Mouse (Mus musculus): ENCODE data around the gene AW822073. TPM values are rescaled to one million over a fixed set of nuclear protein-coding genes. Genes with fewer than 3 reads are reported as not detected.
"Not testable (repeated sequence)": the region's sequence is repeated elsewhere in the genome, so short reads cannot be mapped to it uniquely, and the experiment has no call there.

AW822073 gene
- total RNA-seq, 2 experiments from 2014 or later: not detected

DNA sequence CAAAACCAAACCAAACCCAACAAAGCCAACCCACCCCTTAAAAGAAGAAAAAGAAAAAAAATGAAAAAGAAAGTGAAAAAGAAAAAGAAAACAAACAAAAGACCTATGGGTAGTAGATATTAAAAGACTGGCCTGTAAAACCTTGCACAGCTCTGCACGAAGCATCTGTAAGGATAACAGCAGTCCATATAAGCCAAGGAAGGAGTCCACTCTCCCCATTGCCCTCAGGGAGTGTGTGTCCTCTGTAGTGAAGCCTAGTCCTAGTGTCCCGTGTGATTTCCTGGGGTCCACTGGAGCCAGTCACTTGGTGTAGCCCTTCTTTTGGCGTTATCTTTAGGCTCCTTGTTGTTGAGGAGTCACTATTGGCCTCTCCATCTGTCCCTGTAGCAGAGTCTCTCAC is 5.3 kb upstream of the AW822073 start:
- DNase-seq (ENCODE audit: extremely low spot score in 1 of 2, low spot score in 2 of 2); H3K27ac ChIP-seq; H3K4me3 ChIP-seq: not testable (repeated sequence)
- intact Hi-C loops (cut with DNase I): loop anchor here (5.0 kb wide), 1 partner anchor 793 kb away; no protein-coding TSS in a partner anchor

DNA sequence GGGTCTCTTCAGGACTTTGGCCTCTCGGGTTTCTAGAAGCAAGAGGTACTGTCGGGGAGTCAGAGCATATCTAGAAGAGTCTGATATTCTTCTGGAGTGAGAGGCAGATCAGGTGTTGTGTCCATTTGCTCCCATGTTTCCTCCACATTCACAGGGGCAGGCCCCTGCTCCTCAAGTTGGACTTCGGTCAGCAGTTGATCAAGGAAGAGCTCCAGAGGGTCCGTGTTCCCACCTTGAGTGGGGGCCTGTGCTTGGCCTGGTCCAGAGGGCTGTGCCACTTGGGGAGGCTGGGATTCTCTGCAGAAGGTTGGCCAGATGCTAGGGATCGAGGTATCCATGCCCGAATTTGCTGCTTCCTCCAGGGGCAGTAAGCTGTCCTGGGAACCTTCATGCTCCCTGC is 3.1 kb upstream of the AW822073 start:
- intact Hi-C loops (cut with DNase I); H3K4me3 ChIP-seq; H3K27ac ChIP-seq: not testable (repeated sequence)
- peak in 1 of 2 experiments; percentile 45 for DNase-seq (ENCODE audit: extremely low spot score in 1 of 2, low spot score in 2 of 2)

DNA sequence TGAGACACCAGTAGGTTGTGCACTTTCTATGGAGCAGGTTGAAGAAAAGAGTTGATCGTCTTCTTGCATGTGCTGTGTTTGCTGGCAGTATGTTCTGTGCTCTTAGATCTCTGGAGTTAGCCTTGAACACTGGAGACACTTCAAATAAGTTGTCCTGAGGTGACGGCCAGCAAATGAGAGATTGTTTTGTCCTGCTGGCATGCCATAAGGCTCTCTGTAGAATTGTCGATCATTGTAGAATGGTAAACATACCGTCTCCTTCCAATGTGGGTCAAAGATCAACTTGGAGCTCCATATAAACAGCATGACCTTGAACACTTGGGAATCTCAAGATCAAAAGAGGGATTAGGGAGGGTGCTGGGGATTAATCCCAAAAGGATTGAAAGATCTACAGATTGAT is 1.6 kb upstream of the AW822073 start:
- intact Hi-C loops (cut with DNase I); H3K27ac ChIP-seq: not testable (repeated sequence)

DNA sequence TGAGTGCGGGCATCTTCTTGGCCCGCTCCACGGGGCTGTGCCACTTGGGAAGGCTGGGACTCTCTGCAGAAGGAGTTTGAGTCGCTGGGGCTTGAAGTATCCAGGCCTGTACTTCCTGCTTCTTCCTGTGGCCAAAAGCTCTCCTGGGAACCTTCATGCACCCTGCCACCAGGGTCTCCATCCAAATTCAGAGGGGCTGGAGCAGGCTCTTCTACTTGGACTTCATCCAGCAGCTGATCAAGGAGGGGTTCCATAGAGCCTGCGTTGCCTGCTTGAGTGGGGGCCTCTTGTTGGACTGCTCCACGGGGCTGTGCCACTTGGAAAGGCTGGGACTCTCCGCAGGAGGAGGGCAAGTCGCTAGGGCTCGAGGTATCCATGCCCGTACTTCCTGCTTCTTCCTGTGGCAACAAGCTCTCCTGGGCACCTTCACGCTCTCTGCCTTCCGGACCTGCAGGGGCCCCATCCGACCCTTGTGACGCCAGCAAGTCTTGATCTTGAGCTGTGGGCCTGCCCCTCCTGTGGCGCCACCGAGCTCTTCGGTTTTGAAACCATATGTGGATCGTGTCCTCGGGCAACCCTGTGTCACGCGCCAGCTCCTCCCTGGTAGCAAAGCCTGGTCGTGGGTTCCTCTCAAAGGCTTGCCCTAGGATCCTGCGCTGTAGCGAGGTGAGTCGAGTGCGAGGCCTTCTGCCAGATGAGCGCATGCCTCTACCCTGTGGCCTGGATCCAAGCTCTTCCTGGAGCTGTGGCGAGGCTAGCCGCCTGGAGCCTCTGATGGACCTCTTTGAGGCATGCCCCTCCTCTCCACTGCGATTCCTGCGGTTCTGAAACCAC is 541 bp downstream of the AW822073 start:
- intact Hi-C loops (cut with DNase I); H3K4me3 ChIP-seq; H3K27ac ChIP-seq: not testable (repeated sequence)
- peak; percentile 70 to 82 for DNase-seq (ENCODE audit: extremely low spot score in 1 of 2, low spot score in 2 of 2)

More for the DNA sequence above, 1.6 kb upstream of the AW822073 start:
- H3K4me3 ChIP-seq; DNase-seq (ENCODE audit: extremely low spot score in 1 of 2, low spot score in 2 of 2): not testable (repeated sequence)

DNA sequence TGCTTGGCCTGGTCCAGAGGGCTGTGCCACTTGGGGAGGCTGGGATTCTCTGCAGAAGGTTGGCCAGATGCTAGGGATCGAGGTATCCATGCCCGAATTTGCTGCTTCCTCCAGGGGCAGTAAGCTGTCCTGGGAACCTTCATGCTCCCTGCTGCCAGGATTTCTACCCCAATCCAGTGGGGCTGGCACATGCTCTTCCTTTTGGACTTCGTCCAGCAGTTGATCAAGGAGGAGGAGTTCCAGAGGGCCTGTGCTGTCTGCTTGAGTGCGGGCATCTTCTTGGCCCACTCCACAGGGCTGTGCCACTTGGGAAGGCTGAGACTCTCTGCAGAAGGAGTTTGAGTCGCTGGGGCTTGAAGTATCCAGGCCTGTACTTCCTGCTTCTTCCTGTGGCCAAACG is 1.6 kb downstream of the AW822073 start:
- H3K4me3 ChIP-seq; intact Hi-C loops (cut with DNase I); H3K27ac ChIP-seq; DNase-seq (ENCODE audit: extremely low spot score in 1 of 2, low spot score in 2 of 2): not testable (repeated sequence)

DNA sequence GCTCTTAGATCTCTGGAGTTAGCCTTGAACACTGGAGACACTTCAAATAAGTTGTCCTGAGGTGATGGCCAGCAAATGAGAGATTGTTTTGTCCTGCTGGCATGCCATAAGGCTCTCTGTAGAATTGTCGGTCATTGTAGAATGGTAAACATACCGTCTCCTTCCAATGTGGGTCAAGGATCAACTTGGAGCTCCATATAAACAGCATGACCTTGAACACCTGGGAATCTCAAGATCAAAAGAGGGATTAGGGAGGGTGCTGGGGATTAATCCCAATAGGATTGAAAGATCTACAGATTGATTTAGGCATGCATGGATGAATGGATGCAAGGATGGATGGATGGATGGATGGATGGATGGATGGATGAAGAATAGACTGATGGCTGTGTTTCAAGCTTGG is 3.2 kb downstream of the AW822073 start:
- intact Hi-C loops (cut with DNase I); DNase-seq (ENCODE audit: extremely low spot score in 1 of 2, low spot score in 2 of 2); H3K4me3 ChIP-seq; H3K27ac ChIP-seq: not testable (repeated sequence)

DNA sequence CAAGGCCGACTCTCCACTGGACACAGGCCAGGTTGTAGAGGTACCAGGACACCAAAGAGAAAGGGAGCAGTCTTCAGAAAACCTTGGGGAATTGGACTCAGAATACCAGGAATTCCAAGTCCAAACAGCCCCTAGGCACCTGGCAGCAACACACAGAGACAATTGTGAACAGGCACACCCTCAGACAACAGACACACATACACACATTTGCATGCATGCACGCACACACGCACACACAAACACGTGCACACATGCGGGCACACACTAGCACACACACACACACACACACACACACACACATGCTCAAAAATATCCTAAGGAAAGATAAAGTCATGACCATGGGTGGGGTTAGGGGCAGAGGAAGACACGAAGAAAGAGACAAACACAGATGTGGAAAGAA is 4.0 kb downstream of the AW822073 start:
- no peak for DNase-seq (ENCODE audit: extremely low spot score in 1 of 2, low spot score in 2 of 2)
- intact Hi-C loops (cut with DNase I): no loop called here
- TF ChIP-seq CTCF (IDR thresholded peaks at IDR 0.05): no peak
- Histone ChIP-seq H3K4me3 (no peak overlapping the region), H3K27ac (no peak overlapping the region)

DNA sequence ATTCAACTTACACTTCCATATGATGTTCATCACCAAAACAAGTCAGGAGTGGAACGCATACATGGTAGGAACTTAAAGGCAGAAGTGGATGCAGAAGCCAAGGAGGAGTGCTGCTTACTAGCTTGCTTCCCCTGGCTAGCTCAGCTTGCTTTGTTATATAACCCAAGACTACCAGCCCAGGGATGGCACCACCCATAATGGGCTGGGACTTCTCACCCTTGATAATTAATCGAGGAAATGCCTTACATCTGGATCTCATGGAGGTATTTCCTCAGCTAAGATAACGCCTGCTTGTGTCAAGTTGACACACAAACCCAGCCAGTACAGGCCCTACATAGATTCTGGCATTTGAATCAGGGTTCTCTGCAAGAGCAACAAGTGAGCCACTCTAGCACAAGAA is 7.4 kb downstream of the AW822073 start:
- no peak for DNase-seq (ENCODE audit: extremely low spot score in 1 of 2, low spot score in 2 of 2)
- H3K4me3 ChIP-seq: no peak overlapping the region
- no peak overlapping the region for H3K27ac ChIP-seq
- no peak for TF ChIP-seq CTCF (IDR thresholded peaks at IDR 0.05)
- intact Hi-C loops (cut with DNase I): no loop called here

DNA sequence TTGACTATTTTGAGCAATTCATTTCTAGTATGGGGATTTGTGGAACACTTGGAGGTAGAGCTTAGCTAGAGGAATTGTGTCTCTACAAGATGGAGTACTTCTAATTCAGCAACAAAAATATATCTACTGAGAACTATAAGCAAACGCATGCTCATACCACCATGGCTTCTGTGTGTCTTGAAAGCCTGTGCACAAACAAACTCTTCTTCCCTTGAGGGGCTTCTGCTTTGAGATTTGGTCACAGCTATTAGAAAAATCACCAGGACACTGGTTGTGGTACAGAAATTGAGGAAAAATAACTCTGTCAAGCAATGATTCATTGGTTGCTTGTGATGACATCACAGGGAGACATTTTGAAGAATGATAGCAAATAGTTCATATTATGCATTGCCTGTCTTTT is 9.4 kb downstream of the AW822073 start:
- Histone ChIP-seq H3K4me3 (no peak overlapping the region), H3K27ac (no peak overlapping the region)
- DNase-seq (ENCODE audit: extremely low spot score in 1 of 2, low spot score in 2 of 2): no peak
- TF ChIP-seq CTCF (IDR thresholded peaks at IDR 0.05): no peak
- intact Hi-C loops (cut with DNase I): no loop called here

DNA sequence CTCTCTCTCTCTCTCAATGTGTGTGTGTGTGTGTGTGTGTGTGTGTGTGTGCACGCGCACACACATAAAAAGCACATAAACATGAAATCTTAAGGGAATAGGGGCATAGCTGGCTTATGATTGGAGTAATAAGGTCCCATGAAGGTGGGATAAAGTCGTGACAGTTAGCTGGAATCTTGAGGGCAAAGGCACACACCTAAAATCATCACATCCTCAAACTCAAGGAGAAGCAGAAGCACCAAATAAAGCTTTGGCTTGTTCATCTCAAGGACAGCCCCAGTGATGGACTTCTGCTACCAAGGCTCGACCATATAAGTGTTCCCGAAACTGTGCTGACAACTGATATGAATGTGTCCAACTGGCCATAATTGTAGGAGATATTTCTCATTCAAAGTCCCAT is 9.8 kb downstream of the AW822073 start:
- Histone ChIP-seq H3K27ac (no peak overlapping the region), H3K4me3 (no peak overlapping the region)
- DNase-seq (ENCODE audit: extremely low spot score in 1 of 2, low spot score in 2 of 2): no peak
- intact Hi-C loops (cut with DNase I): no loop called here
- TF ChIP-seq CTCF (IDR thresholded peaks at IDR 0.05): no peak

DNA sequence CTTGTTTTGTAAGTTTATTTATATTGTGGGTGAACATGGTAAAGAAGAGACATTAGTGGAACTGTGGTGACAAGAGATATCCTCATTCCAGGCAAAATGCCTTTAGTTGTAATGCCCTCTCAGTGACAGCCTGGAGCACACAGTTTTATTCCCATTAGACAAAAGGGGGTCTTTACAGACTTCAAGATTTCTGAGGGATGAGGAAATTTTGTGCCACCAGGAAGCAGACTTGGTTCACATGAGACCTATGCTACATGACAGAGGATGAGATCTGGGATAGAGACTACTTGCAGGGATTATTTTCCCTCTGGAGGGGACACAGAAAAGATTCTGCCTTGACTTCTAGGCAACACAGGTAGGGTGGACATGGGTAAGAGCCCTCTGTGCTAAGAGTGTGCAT is 10.2 kb downstream of the AW822073 start:
- intact Hi-C loops (cut with DNase I): no loop called here
- Histone ChIP-seq H3K4me3 (no peak overlapping the region), H3K27ac (no peak overlapping the region)
- no peak for TF ChIP-seq CTCF (IDR thresholded peaks at IDR 0.05)
- DNase-seq (ENCODE audit: extremely low spot score in 1 of 2, low spot score in 2 of 2): no peak

DNA sequence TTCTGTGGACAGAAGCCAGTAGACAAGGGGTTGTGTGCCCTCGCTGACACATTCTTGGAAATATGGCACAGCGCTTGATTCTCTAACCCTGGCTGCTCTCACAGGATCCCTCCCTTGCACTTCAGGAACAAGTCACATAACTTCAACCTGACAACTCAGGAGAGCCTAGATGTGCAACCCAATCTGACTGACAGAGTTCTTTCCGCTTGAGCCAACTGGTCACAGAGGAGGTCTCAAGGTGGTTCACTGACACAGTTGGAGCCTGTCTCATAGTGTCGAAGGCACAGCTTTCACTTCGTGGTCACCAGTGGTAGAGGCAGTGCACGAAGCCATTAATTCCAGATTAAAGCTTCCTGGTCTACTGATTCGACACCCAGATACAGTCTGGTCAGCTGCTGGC is 12.5 kb downstream of the AW822073 start:
- no peak for DNase-seq (ENCODE audit: extremely low spot score in 1 of 2, low spot score in 2 of 2)
- H3K27ac ChIP-seq: no peak overlapping the region
- intact Hi-C loops (cut with DNase I): no loop called here
- TF ChIP-seq CTCF (IDR thresholded peaks at IDR 0.05): no peak
- no peak overlapping the region for H3K4me3 ChIP-seq

DNA sequence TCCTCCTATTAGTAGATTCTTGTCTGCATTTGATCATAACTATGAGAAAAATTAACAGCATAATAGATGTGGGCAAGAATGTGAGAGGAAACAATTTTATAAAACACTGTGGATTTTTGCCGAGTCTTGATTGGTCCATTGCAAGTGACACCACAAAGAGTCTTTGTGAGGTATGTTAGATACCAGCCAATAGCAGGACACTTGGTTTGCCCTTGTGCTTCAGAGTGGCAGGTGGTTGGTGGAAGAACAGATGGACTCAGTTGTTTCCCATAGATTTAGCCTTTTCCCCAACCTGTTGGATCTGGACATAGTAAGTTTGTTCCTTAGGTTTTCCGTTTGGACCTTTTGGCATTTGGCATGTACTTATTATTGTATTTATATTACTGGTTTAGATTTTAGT is 13.5 kb downstream of the AW822073 start:
- TF ChIP-seq CTCF (IDR thresholded peaks at IDR 0.05): no peak
- intact Hi-C loops (cut with DNase I): loop anchor here (1.0 kb wide), 1 partner anchor 776 kb away; no protein-coding TSS in a partner anchor
- Histone ChIP-seq H3K27ac (no peak overlapping the region), H3K4me3 (no peak overlapping the region)
- no peak for DNase-seq (ENCODE audit: extremely low spot score in 1 of 2, low spot score in 2 of 2)

Measured in left cerebral cortex, adult 2 months (tissue).